Mouse (Mus musculus) olfactory bulb, adult 2 months (tissue): ENCODE data around the gene 4921507P07Rik.

Experiments
- CTCF ChIP-seq: fragments of 200-500 bp; IDR thresholded peaks from 2 replicates; pipeline ENCODE4 v1.5.1; 2012; ENCODE audit warnings: low read depth, mild to moderate bottlenecking, low read length, moderate library complexity; ENCODE audit not compliant: insufficient read depth
- POLR2A ChIP-seq: fragments of 200-500 bp; IDR thresholded peaks from 2 replicates; pipeline ENCODE4 v1.6.1; 2012; ENCODE audit warnings: mild to moderate bottlenecking, low read depth, low read length, moderate library complexity; ENCODE audit not compliant: insufficient read depth

DNA sequence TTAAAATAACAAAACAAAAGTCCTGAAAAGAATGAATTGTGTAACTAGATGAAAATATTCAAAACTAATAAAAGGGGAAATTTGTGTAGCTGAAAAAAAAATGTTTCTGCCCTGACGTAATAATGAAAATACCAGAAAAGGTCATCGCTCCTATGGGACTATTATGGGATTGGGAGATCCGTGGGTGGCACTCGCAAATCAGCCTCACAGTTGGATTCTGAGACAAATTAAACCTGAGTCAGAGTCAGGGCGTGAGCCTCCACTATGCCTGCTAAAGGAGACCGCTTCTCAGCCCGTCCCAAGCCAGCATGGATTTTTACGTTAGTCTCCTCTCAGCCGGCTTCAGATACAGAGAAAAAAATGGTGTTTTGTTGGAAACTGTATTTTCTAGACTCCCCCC lies 69.0 kb downstream of the 4921507P07Rik start:
- no peak for TF ChIP-seq CTCF
- no peak for TF ChIP-seq POLR2A
